Mouse (Mus musculus): ENCODE results near the gene Tmtc2. TPM values are rescaled to one million over a fixed set of nuclear protein-coding genes. Genes with fewer than 3 reads are reported as not detected.
"Not testable (repeated sequence)": the region's sequence is repeated elsewhere in the genome, so short reads cannot be mapped to it uniquely, and the experiment has no call there.

Gene Tmtc2
- total RNA-seq, 2 experiments from 2014 or later: 0.05 to 0.13 TPM

DNA sequence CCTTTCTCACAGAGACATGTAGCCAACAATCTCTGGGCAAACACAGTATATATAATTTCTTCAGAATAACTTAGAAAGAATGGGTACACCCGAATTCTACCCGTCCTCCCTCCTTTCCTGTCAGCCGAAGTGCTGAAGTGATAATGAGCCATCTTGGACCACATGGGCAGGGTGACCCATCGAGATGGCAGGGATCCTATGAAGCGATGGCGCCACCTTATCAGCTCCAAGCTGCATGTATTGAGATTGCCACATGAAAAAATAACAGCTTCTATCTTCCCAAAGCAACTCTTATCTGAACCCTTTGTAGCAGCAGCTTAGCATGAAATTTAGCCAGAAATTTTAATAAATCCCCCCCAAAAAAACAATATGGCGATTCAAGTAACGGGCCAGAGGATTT lies 206.0 kb downstream of the Tmtc2 start:
- 0 out of 2 replicates have a peak, but pooled peaks have one; percentile 14 for ATAC-seq (replicated peaks; ENCODE audit: low FRiP score, low TSS enrichment, poor library complexity, severe bottlenecking)

DNA sequence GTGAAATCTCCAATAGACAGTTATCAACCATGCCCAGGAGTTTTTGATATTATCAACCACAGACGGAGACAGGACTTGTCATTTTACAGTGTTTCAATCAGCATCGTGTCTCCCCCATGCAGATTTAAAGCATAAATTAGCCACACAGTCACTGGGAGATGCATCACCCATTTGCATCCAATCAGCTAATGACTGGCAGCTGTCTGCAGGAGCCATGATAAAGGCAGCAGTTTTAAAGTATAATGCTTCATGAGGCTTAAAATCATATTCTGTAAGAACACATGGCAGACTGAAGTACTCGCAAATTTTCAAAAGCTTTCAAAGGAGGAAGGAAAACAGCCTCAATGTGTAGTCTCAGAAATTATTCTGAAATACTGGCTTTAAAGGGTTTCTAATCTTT lies 209.8 kb downstream of the Tmtc2 start:
- no peak for ATAC-seq (replicated peaks; ENCODE audit: low FRiP score, low TSS enrichment, poor library complexity, severe bottlenecking)

DNA sequence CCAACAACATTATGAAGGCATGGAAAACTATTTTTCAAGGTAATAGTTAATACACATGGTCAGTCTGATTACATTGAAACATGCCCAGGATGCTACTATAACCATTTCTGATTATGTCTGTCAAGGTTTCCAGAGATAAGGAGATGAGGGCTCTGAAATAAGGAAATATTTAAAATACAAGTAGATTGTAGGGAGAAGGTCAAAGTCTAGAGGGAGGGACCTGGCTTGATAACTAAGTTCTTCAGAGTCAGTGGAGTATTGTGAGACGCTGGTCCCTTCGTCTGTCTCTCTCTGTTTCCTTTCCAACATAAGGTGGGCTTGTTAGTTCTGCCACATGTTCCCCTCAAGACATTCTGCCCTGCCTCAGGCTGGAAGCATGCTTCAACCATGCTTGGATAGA lies 223.9 kb downstream of the Tmtc2 start:
- no peak for ATAC-seq (replicated peaks; ENCODE audit: low FRiP score, low TSS enrichment, poor library complexity, severe bottlenecking)

DNA sequence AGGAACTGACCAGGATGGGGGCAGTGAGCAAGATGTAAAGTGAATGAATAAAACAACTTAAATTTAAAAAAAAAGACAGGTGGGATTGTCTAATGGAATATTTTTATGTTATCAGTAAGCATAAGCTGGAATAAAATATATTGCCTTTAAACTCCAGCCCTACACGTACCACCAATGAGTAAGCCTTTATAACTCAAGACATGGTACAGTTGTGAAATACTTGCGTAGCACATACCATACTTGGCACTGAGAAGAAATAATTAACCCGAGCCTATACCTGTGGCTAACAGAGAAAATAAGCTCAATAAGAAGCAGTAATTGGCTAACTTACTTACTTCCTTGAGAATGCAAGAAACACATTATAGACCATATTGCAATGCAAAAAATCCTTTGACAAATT lies 228.3 kb downstream of the Tmtc2 start:
- ATAC-seq (replicated peaks; ENCODE audit: low FRiP score, low TSS enrichment, poor library complexity, severe bottlenecking): no peak

- ATAC-seq (replicated peaks; ENCODE audit: low FRiP score, low TSS enrichment, poor library complexity, severe bottlenecking): no peak
These were observed 241.4 kb downstream of the Tmtc2 start for GRCm38 (mm10) chr10:105332856-105333255.

GRCm38 (mm10) chr10:105330327-105330726 lies 243.9 kb downstream of the Tmtc2 start:
- no peak for ATAC-seq (replicated peaks; ENCODE audit: low FRiP score, low TSS enrichment, poor library complexity, severe bottlenecking)

DNA sequence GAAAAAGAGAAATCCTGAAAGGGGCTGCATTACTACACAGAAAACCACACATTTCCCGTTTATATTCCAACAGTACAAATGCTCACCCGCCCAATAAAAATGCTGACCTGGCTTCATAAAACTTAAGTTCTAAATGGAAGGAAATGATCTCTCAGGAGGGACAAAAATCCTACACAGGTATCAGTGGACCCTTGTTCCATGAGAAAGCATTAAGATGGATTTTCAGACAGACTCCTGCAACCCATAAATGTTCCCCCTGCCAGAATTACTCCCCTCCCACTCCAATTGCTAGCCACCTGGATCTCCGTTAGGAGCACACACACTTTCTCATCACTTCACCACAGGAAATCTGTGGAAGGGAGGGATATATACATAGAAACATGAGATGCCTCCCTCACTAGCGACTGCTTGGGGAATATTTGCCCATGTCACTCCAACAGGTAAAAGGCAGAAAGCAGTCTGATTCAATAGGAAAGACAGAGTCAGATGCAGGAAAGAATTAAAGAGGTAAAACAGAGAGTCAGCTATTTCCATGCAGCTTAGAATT lies 250.5 kb downstream of the Tmtc2 start:
- ATAC-seq (replicated peaks; ENCODE audit: low FRiP score, low TSS enrichment, poor library complexity, severe bottlenecking): no peak

GRCm38 (mm10) chr10:105319299-105320057 lies 254.8 kb downstream of the Tmtc2 start:
- no peak for ATAC-seq (replicated peaks; ENCODE audit: low FRiP score, low TSS enrichment, poor library complexity, severe bottlenecking)

GRCm38 (mm10) chr10:105318869-105319268 lies 255.4 kb downstream of the Tmtc2 start:
- no peak for ATAC-seq (replicated peaks; ENCODE audit: low FRiP score, low TSS enrichment, poor library complexity, severe bottlenecking)

DNA sequence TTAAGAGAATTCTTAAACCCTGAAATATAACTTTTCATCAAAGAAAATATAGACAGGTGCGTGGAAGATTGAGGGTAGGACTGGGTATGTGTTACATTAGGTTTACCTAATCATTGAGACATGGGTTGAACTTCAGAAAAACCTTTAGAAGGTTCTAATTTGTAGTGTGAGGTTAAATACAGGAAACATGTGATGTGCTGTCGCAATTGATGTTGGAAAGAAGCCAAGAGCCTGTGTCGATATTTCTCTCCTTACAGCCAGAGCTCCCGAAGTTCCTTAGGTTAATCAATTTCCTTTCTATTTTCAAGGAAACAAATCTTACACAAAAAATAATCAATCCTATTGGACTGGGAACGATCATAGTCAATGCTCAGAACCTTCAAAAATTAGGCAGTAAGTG lies 261.3 kb downstream of the Tmtc2 start:
- no peak for ATAC-seq (replicated peaks; ENCODE audit: low FRiP score, low TSS enrichment, poor library complexity, severe bottlenecking)

DNA sequence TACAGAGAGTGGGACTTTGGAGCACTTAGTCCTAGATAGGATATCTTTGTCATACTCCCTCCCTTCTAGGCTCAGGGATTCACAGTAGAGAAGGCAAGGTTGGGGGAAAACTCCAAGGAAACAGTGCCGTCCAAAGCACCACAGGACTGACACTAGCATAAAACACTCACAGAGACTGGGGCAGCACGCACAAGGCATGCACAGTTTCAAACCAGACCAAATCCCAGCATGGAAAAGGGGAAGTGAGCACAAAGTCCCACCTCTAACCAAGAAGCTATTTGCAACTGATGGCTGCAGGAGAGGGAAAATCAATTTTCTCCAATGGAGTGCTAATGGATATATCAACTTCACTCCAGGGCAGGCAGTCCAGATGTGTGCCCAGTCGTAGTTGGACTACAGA lies 276.7 kb downstream of the Tmtc2 start:
- no peak for ATAC-seq (replicated peaks; ENCODE audit: low FRiP score, low TSS enrichment, poor library complexity, severe bottlenecking)

DNA sequence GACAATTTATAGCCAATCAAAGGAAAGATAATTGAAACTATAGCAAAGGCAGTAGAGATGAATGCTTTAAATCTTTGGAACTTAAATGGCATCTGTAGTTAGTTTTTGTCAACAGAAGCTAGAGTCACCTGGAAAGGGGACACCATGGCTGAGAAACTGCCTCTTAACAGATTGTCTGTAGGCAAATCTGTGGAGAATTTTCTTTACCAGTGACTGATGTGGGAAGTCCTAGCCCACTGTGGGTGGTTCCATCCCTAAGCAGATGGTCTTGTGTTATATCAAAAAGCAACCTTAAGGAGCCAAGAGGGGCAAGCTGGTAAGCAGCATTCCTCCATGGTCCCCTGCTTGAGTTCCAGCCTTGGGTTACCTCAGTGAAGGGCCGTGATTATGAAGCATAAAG lies 281.3 kb downstream of the Tmtc2 start:
- no peak for ATAC-seq (replicated peaks; ENCODE audit: low FRiP score, low TSS enrichment, poor library complexity, severe bottlenecking)

DNA sequence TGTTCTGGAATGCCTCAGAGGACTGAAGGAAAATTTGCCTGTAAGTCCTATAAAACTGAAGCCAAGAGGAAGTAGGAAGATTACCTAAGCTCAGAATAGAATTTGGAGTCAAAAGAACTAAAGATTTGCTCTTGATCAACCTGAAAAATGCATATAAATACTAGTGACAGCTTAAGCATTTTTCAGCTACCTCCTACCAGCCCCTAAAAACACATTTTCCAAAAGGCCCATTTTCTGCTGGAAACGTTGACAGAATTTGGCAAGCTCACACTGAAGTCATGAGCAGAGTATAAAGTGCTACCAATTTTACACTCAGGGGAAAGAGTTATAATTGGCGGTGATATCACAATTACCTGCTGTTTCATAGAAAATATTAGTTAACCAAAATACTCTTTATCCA lies 285.8 kb downstream of the Tmtc2 start:
- ATAC-seq (replicated peaks; ENCODE audit: low FRiP score, low TSS enrichment, poor library complexity, severe bottlenecking): no peak

- ATAC-seq (replicated peaks; ENCODE audit: low FRiP score, low TSS enrichment, poor library complexity, severe bottlenecking): no peak
These were observed 286.7 kb downstream of the Tmtc2 start for GRCm38 (mm10) chr10:105287575-105287974.

GRCm38 (mm10) chr10:105287064-105287463 lies 287.2 kb downstream of the Tmtc2 start:
- ATAC-seq (replicated peaks; ENCODE audit: low FRiP score, low TSS enrichment, poor library complexity, severe bottlenecking): no peak

DNA sequence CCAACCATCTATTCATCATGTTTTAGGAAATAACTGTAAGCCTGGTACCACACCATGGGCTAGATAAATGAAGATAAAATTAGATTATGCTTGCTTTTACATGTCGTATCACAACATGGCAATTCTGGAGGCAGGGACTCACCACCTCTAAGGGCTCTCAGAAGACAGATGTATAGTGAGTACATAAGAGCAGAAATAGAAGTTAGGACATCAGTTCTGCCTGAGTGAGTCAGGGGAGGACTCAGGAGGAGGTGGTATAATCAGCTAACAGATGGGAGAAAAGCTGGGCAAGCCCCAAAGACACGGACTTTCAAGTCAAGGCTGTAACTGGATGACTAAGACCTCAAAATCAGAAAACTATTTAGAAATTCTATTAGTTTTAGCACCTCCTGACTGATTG lies 288.0 kb downstream of the Tmtc2 start:
- no peak for ATAC-seq (replicated peaks; ENCODE audit: low FRiP score, low TSS enrichment, poor library complexity, severe bottlenecking)

DNA sequence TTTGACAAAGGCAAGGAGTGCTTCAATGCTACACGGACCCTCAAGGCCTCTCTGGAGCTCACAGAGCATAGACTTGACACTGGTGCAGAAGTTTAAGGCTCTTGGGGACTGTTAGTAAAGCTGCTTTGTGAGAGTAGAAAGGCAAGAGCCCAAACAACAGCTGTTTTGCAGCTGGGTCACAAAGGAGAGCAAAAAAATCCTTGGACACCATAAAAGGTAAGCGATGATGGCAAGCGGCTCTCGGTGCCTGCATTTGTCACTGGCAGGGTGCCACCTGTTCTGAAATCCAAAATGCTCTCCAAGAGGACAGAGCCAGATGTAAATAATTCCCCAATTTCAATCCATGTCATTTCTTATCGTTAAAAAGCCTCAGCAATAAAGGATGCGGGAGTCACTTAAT lies 290.1 kb downstream of the Tmtc2 start:
- no peak for ATAC-seq (replicated peaks; ENCODE audit: low FRiP score, low TSS enrichment, poor library complexity, severe bottlenecking)

DNA sequence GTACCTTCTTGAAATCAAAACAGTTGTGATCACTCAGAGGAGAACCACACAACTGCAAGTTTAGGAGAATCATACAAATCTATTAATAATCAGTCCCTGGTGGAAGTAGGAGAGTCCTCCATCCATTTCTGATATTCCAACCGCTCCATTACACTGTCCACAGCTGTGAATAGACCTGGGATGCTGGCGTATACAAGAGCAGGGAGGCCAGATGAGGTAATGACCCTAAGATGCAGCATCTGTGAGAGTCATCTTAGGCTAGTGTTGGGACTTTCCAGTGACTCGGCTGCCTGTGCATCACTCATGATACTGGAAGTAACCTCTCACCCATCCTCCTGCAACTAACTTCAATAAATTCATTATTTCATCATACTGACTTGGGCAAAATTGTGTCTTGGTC lies 293.3 kb downstream of the Tmtc2 start:
- ATAC-seq (replicated peaks; ENCODE audit: low FRiP score, low TSS enrichment, poor library complexity, severe bottlenecking): no peak

DNA sequence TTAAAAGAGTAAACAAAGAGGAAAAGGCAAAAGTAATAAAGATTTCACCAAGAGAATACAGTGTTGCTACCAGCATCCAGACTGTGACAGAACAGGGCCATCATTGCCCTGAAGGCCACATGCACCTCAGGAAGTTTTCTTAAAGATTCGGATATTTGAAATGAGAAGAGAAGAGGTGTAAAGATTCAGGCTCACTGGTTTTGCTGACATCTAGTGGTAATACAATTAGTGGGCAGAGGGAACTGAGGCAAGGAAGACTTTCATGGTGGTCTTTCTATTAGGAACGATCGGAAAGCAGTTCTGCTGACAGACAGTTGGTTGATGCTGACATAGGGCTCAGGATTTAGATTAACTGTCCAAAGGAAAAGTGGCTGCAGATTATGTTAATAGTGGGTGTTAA lies 314.2 kb downstream of the Tmtc2 start:
- no peak for ATAC-seq (replicated peaks; ENCODE audit: low FRiP score, low TSS enrichment, poor library complexity, severe bottlenecking)

DNA sequence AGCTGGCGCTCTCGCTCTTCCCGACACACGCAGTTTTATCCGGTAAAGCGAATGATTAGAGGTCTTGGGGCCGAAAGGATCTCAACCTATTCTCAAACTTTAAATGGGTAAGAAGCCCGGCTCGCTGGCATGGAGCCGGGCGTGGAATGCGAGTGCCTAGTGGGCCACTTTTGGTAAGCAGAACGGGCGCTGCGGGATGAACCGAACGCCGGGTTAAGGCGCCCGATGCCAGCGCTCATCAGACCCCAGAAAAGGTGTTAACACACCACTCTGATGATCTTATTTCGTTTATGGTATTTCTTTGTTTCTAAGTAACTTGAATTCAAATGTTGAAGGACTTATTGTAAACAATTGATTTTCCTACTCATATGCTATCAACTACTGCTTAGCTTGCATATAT lies 336.0 kb downstream of the Tmtc2 start:
- not testable (repeated sequence) for ATAC-seq (replicated peaks; ENCODE audit: low FRiP score, low TSS enrichment, poor library complexity, severe bottlenecking)

- ATAC-seq (replicated peaks; ENCODE audit: low FRiP score, low TSS enrichment, poor library complexity, severe bottlenecking): no peak
These were observed 341.4 kb downstream of the Tmtc2 start for GRCm38 (mm10) chr10:105232864-105233263.
